Mouse (Mus musculus): Measurements from ENCODE around the gene Gpr33.

DNA sequence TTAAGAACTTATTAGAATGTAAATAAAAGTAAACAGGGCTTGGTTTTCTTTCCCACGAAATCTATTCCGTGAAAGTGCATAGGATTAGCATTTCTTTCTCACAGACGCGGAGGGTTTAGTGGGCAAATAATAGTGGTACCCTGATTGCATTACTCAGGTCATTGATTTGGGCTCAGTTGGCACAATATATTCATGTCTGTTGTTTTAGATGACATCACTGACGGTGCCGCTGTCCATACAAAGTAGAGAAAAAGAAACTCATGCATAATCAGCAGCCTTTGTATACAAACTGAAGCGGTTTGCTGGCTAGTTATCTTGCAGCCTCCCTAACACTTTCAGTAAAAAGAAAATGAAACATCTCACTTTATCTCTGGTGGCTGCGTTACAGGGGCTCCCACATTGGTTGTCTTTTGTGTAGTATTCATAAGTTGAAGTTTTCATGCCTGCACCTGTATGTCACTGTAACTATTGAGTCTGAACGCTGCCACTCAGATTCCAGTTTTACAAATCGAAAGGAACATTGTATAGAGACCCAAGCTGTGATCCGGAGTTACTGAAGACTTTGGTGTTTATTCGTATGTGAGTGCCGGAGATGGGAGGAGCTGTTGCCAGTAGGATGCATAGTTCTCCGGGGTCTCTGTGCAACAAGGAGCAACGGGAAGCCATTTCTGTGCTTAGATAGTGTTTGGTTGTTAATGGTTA lies 17.8 kb downstream of the Gpr33 start:
- TF ChIP-seq POLR2A (IDR thresholded peaks at IDR 0.05; ENCODE audit: extremely low read depth, insufficient read depth, low read length) (no peak), CTCF (IDR thresholded peaks at IDR 0.05; ENCODE audit: low read depth, low read length) (no peak)

Data from liver, adult 2 months (tissue).